Mouse (Mus musculus): ENCODE measurements around the gene Tas2r118.

Tas2r118 gene

DNA sequence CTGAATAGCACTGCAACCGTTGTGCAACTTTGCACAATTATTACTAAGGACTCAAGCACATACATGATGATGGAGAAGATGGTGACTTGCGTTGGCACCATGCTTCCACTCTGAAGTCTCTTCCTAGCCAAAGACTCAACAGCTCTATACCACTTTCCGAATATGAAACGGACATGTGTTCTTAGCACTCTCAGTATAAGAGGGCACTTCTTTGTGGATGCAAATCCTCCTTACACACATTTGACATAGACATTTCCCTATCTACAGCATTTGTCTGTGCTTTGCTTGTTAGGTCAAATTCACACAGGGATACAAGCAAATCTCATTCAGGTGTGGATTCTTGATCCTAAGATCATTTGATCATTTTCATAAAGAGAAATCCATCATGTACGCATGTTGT, at the start of gene Tas2r118:
Gene Tas2r118, minus strand, starts transcription at position 101 of the 400 bp plus-strand sequence.
- no peak for DNase-seq (ENCODE audit: low read depth)

DNA sequence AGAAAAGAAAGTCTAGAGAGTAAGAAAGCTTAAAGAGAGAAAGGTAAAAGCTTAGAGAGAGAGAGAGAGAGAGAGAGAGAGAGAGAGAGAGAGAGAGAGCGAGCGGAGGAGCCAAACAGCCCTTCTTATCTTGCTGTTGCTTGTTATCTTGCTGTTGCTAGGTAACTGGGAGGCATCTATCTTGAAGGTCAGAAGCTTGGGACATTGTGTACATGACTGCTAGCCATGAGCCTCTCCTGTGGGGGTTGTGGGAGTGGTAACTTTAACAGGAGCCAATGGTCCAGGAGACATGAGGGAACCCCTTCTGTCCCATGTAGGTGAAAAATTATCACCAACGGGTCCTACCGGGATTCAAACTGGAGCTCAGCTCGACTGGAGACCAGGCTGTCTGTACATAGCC, 48.5 kb upstream of the Tas2r118 start:
- no peak for DNase-seq (ENCODE audit: low read depth)

DNA sequence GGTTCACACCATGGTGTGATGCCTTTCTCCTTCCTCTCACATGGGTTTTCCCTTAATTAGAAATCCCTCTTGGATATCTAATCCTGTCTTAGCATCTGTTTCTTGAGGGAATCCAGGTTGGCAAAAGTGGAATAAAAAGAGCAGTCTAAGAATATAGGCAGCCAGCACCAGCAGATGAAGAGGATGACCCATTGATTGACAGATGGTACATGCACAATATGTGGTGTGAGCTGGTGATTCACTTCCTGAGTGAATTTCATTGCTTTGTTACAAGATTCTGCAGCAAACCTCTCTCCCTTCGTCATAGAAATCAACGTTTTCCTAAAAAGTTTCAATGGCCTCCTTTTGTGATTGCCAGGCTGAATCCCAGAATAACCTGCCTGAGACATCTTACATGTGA, 23.4 kb upstream of the Tas2r118 start:
- DNase-seq (ENCODE audit: low read depth): no peak

DNA sequence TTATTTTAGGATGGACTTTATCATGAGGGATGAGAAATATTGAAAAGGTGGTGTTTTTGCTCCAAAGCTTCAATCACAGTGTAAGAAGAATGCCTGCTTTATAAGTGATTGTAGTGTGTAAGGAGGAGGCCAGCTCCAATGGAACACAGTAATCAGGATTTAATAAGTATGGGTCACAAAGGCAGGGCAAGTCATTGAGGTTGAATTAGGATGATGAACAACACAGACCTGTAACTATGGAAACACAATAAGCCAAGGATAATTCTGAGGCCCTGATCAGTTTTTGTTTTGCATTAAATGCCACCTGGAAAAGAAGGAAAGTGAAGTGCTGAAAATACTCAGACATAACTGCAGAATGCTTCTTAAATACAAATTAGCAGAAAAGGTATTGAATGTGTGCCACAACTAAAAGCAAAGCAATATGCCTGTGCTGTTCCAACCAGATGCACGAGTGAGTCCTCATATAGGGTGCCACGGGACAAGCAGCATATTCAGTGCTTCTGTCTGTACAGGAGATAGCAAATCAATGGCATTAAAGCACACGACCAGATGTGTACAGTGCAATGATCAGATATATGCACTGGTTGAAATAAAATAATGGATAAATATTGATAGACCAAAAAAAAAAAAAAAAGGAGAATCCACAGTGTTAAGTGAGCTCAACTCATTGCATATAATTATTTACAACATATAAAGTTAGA, 21.0 kb upstream of the Tas2r118 start:
- DNase-seq (ENCODE audit: low read depth): no peak

DNA sequence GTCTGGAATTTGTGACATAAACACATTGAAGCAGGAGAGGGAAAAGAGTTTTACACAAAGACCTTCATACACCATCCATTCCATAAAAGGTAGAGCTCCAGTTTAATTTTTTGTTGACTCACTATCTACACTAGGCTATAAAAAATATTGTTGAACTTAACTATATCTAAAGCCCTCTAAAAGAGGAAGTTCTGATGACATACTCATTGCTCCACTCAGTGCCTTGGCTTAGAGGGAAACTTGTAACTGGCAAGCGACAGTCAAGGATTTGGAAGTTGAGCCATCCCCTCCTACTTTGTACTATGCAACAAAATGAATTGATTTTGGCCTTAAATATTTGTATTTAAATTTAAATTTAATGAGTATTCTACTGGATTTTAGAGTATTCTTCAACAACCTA, 16.4 kb upstream of the Tas2r118 start:
- DNase-seq (ENCODE audit: low read depth): no peak

DNA sequence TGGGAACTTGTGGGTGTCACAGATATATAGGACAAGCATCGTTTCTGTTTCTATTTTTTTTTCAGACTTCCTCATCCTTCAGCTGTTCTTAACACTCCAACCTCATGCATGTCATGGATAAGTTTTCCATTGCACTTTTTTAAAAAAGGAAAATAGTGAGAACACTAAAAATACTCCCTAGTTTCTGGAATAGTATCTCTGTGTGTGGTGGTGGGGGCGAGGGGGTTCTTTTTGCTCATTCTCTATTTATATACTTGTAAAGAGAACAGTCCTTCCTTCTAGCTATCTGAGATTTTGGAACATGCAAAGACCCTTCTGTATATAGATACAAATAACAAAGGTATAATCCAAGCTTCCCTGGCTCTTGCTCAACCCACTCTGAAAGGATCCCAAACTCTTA, 2.9 kb downstream of the Tas2r118 start:
- DNase-seq (ENCODE audit: low read depth): no peak

DNA sequence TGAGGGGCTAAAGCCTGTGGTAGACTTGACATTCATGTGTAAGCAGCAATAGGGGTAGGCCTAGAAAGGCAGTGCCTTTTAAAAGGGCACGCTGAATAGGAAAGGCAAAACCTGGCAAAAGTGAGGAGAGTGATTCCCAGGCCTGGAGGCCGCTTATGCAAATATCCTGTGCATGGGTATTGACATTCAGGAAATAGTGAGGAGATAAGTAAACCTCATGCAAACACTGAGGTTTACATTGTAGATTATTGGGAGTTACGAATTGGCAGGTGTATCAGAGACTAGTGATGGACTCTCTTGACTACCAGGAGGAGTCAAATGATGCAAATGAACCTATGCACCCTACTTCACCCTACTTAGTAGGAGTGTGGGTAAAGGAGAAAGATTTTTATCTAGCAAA, 3.9 kb downstream of the Tas2r118 start:
- no peak for DNase-seq (ENCODE audit: low read depth)

DNA sequence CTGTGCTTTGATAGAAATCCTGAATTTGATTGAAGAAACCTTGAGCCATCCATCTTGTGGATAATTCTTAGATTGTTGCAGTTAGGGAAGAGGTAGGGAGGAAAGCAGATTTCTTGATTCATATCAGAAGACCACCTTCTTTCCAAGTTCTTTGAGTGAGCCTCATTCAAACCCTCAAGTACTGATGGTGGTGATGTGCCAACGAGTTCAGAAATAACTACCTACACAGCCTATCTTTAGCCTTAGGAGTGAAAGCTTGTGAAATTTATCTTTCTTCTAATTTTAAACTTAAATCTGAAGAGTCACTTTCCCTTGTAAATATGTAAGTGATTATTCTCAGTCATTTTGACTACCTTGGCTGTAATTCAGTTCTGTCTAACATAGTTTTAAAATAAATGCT, 6.1 kb downstream of the Tas2r118 start:
- no peak for DNase-seq (ENCODE audit: low read depth)

DNA sequence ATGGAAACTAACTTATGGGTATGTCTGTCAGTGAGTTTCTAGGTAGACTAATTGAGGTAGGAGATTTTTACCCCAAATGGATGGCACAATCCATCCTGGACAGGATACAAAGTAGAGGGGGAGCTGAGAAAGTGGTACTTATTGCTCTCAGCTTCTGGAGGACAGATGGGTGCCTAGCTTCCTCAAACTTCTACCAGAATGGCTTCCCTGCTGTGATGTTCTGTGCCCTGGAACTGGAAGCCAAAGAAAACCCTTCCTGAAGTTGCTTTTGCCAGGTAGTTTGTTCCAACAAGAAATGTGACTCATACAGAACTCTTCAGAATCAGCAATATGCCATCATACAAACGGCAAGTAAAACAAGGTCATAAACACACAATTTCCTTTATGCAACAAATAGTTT, 29.1 kb downstream of the Tas2r118 start:
- DNase-seq (ENCODE audit: low read depth): no peak

DNA sequence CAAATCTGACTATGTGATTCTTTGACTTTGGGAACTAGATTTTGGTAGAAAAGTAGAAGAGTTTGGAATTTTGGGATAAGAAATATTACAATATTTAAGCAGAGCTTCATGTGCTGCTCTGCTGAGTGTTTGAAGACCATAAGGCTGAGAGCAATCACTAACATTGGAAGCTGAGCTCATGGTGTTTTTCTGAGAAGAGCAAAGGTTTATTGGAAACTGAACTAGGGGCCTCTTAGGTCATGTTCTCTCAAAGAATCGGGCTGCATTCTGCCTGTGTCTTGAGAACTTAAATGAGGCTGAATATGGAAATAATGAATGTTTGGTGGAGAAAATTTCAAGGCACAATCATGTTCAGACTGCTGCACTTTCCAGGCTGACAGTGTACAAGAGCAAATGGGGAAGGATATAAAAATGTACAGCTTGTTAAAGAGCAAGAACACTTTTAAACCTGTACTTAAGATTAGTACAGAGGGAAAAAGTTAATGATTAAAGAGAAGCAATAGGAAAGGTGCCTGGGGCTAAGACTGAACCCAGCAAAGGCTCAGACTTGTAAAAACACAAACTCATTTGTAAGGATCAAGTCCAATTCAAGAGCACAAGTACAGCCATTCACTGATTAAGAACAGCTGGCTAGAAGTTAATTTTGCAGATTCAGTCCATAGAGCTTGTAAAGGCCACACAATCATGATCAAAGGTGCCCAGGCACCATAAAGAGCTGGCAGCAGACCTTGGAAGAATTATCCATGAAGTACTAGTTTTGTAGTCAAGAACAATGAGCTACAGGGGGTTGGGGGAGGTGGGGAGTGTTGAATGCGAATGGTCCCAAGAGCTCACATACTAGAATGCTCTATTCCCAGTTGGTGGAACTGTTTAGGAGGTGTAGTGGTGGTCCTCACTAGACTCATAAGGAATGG, 31.0 kb downstream of the Tas2r118 start:
- DNase-seq (ENCODE audit: low read depth): no peak

DNA sequence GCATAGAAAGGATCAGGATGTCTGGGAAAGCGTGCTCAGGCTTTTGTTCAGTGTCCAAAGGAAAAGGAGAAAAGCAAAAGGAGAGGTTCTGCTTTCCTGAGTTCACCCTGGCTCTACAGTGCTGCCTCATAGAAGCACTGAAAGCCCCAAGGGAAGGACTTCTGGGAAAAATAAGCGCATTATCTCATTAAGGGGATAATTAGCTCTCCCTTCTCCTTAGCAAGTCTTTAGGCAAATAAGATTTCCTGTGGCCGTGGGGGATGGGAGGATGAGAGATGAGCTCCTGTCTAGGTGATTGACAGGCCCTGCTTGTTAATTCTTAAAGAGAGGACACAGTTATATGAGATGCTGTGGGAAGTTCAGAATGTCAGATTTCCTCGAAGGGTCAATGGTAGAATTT, 33.4 kb downstream of the Tas2r118 start:
- no peak for DNase-seq (ENCODE audit: low read depth)

DNA sequence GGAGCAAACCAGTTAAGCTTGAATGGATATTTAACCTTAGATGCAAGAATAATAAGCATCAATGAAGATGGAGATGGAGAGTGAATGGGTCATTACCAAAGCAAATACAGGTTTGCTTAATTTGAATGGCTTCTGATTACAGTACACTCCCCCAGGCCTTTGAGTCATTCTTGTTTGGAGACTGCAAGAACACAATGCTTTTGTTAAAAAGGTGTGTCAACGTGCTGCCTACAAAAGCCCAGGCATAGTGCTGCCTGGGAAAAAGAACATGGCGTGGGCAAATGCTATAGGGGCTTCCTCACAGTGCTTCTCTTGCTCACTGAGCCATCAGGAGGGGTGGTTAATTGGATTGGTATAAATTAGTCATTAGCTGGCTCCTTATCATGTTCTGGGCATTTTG, 46.1 kb downstream of the Tas2r118 start:
- no peak for DNase-seq (ENCODE audit: low read depth)

Data from c-Kit-positive CD71-positive TER-119-negative erythroid progenitor cells, embryonic 14.5 days (primary cell).